Mouse (Mus musculus): ENCODE results near the gene Fundc1. TPM values are rescaled to one million over a fixed set of nuclear protein-coding genes. Genes with fewer than 3 reads are reported as not detected.

Fundc1 gene
- total and polyA plus RNA-seq, 3 experiments, result 10.6 to 47.3 (median 34.3) TPM

- no peaks in the 10 kb centered on the region for H3K36me3 ChIP-seq (replicated peaks in 1 of 2; ENCODE audit: control insufficient read depth in 1 of 2, insufficient read depth in 1 of 2, low read length in 1 of 2)
- H3K4me2 ChIP-seq (ENCODE audit: insufficient read depth, low read depth, poor library complexity, severe bottlenecking), result no peak overlapping the region
- H3K9ac ChIP-seq (ENCODE audit: insufficient read depth, low read depth), result no peak overlapping the region
- no peak for DNase-seq (ENCODE audit: extremely low read depth)
- in situ Hi-C loops (cut with MboI; ENCODE audit: low pct_ligation_motif_present, low pct_unique_long_range_greater_than_20kb, low sequenced_read_pairs) (no loop called here), dilution Hi-C loops (cut with MboI; ENCODE audit: extremely low pct_ligation_motif_present, extremely low pct_unique_long_range_greater_than_20kb, low sequenced_read_pairs) (no loop called here)
- TF ChIP-seq IRF4 (IDR thresholded peaks at IDR 0.05; ENCODE audit: low read depth, low read length) (no peak), ZMIZ1 (IDR thresholded peaks at IDR 0.05; ENCODE audit: low read depth, low read length) (no peak), POLR2A (IDR thresholded peaks at IDR 0.05; ENCODE audit: low read depth, low read length) (no peak), MAZ (IDR thresholded peaks at IDR 0.05; ENCODE audit: low read depth, low read length) (no peak), SMC3 (IDR thresholded peaks at IDR 0.05; ENCODE audit: low read depth, low read length) (no peak), HCFC1 (IDR thresholded peaks at IDR 0.05; ENCODE audit: low read depth, low read length) (no peak), ZNF384 (IDR thresholded peaks at IDR 0.05; ENCODE audit: low read depth, low read length) (no peak), MXI1 (IDR thresholded peaks at IDR 0.05; ENCODE audit: low read depth, low read length) (no peak), ELF1 (IDR thresholded peaks at IDR 0.05; ENCODE audit: low read depth, low read length) (no peak), ETS1 (conservative IDR thresholded peaks at IDR 0.05; ENCODE audit: low read depth, low read length) (no peak), UBTF (IDR thresholded peaks at IDR 0.05; ENCODE audit: low read depth, low read length) (no peak), TCF12 (IDR thresholded peaks at IDR 0.05; ENCODE audit: low read depth, low read length) (no peak), MEF2A (IDR thresholded peaks at IDR 0.05; ENCODE audit: borderline replicate concordance, low read depth, low read length) (no peak), ZC3H11A (IDR thresholded peaks at IDR 0.05; ENCODE audit: low read depth, low read length) (no peak)
- H3K9me3 ChIP-seq (replicated peaks; ENCODE audit: low read length), result no peaks in the 10 kb centered on the region
- no peak overlapping the region for H3K27ac ChIP-seq (ENCODE audit: insufficient read depth, low read depth)
- H3K4me1 ChIP-seq (ENCODE audit: control insufficient read depth in 1 of 2, insufficient read depth in 2 of 2), result no peaks in the 10 kb centered on the region
- H3K79me2 ChIP-seq (replicated peaks; ENCODE audit: control insufficient read depth, extremely low read depth, insufficient read depth, poor library complexity, severe bottlenecking), result no peaks in the 10 kb centered on the region
- H3K27me3 ChIP-seq (replicated peaks), result no peaks in the 10 kb centered on the region
- H3K4me3 ChIP-seq (replicated peaks in 1 of 3; ENCODE audit: low read depth in 2 of 3, low read length in 2 of 3, poor library complexity in 1 of 3), result no peak overlapping the region
These were observed 35.5 kb upstream of the Fundc1 start for GRCm38 (mm10) chrX:17607668-17608067.

- Histone ChIP-seq H3K9ac (ENCODE audit: insufficient read depth, low read depth) (no peak overlapping the region), H3K4me2 (ENCODE audit: insufficient read depth, low read depth, poor library complexity, severe bottlenecking) (no peak overlapping the region), H3K79me2 (replicated peaks; ENCODE audit: control insufficient read depth, extremely low read depth, insufficient read depth, poor library complexity, severe bottlenecking) (no peaks in the 10 kb centered on the region), H3K36me3 (replicated peaks in 1 of 2; ENCODE audit: control insufficient read depth in 1 of 2, insufficient read depth in 1 of 2, low read length in 1 of 2) (no peaks in the 10 kb centered on the region), H3K27ac (ENCODE audit: insufficient read depth, low read depth) (no peak overlapping the region), H3K27me3 (replicated peaks) (no peaks in the 10 kb centered on the region), H3K4me1 (ENCODE audit: control insufficient read depth in 1 of 2, insufficient read depth in 2 of 2) (no peaks in the 10 kb centered on the region), H3K9me3 (replicated peaks; ENCODE audit: low read length) (no peaks in the 10 kb centered on the region), H3K4me3 (replicated peaks in 1 of 3; ENCODE audit: low read depth in 2 of 3, low read length in 2 of 3, poor library complexity in 1 of 3) (no peak overlapping the region)
- DNase-seq (ENCODE audit: extremely low read depth), result no peak
- TF ChIP-seq GABPA (IDR thresholded peaks at IDR 0.05; ENCODE audit: insufficient replicate concordance, low read depth, low read length) (no peak), RAD21 (IDR thresholded peaks at IDR 0.05; ENCODE audit: low read depth, low read length) (no peak), E2F4 (IDR thresholded peaks at IDR 0.05; ENCODE audit: insufficient replicate concordance, low read depth, low read length) (no peak), RCOR1 (conservative IDR thresholded peaks at IDR 0.05; ENCODE audit: low read depth, low read length) (no peak), CHD1 (IDR thresholded peaks at IDR 0.05; ENCODE audit: low read depth, low read length) (no peak), MAX (IDR thresholded peaks at IDR 0.05; ENCODE audit: low read length) (no peak), NRF1 (IDR thresholded peaks at IDR 0.05; ENCODE audit: low read depth, low read length) (no peak), ELF1 (IDR thresholded peaks at IDR 0.05; ENCODE audit: low read depth, low read length) (no peak), JUND (conservative IDR thresholded peaks at IDR 0.05; ENCODE audit: low read depth, low read length) (no peak), CHD2 (IDR thresholded peaks at IDR 0.05; ENCODE audit: low read length) (no peak), MAFK (IDR thresholded peaks at IDR 0.05; ENCODE audit: insufficient replicate concordance, low read length) (no peak), KAT2A (IDR thresholded peaks at IDR 0.05; ENCODE audit: insufficient replicate concordance, low read length) (no peak), UBTF (IDR thresholded peaks at IDR 0.05; ENCODE audit: low read depth, low read length) (no peak), ETS1 (conservative IDR thresholded peaks at IDR 0.05; ENCODE audit: low read depth, low read length) (no peak), NELFE (IDR thresholded peaks at IDR 0.05; ENCODE audit: low read depth, low read length) (no peak), USF1 (IDR thresholded peaks at IDR 0.05; ENCODE audit: low read depth, low read length) (no peak), POLR2A (IDR thresholded peaks at IDR 0.05; ENCODE audit: low read depth, low read length) (no peak)
- in situ Hi-C loops (cut with MboI; ENCODE audit: low pct_ligation_motif_present, low pct_unique_long_range_greater_than_20kb, low sequenced_read_pairs), result no loop called here
- dilution Hi-C loops (cut with MboI; ENCODE audit: extremely low pct_ligation_motif_present, extremely low pct_unique_long_range_greater_than_20kb, low sequenced_read_pairs), result no loop called here
These were observed 21.2 kb upstream of the Fundc1 start for GRCm38 (mm10) chrX:17593331-17593730.

All from CH12.LX (cell line).